Mouse (Mus musculus) midbrain, postnatal 0 days (tissue): ENCODE measurements at regions not wholly inside any gene's neighbourhood (a gene's known extent, or its start where the extent isn't known, plus 50 kb on each side); places are given as distances from the start of the nearest gene placed in this dataset.
A peak's percentile ranks its signal among the peaks of the same experiment; 100 is the strongest.

Source experiments
- ATAC-seq: fragments of 200-750 bp; cut with Nextera tagmentation; 2 replicates; pipeline ENCODE4 v1.8.0; 2017; ENCODE audit warnings: moderate number of reproducible peaks, mild to moderate bottlenecking, moderate TSS enrichment, moderate library complexity; ENCODE audit not compliant: low FRiP score
- DNase-seq: peaks from one replicate; pipeline ENCODE4 v3.0.0-alpha.2; 2015; ENCODE audit warnings: low spot score
- H3K27ac ChIP-seq: fragments of 300-500 bp; sonication (generic); 2 replicates; pipeline ENCODE4 v1.5.1; 2014; ENCODE audit warnings: low read depth, mild to moderate bottlenecking, low read length, mixed read lengths
- H3K27me3 ChIP-seq: fragments of 300-500 bp; sonication (generic); 2 replicates; pipeline ENCODE4 v1.6.1; 2014; ENCODE audit warnings: low read length, control low read depth, mixed read lengths; ENCODE audit not compliant: insufficient read depth
- H3K36me3 ChIP-seq: fragments of 300-500 bp; sonication (generic); 2 replicates; pipeline ENCODE4 v1.6.1; 2014; ENCODE audit warnings: low read length, control low read depth, mixed read lengths; ENCODE audit not compliant: insufficient read depth
- H3K4me1 ChIP-seq: fragments of 300-500 bp; sonication (generic); 2 replicates; pipeline ENCODE4 v1.6.1; 2014; ENCODE audit warnings: mild to moderate bottlenecking, control low read depth, antibody characterized with exemption, low read length, mixed read lengths; ENCODE audit not compliant: insufficient read depth
- H3K4me2 ChIP-seq: fragments of 300-500 bp; sonication (generic); 2 replicates; pipeline ENCODE4 v1.6.1; 2014; ENCODE audit warnings: low read depth, mild to moderate bottlenecking, low read length, mixed read lengths; ENCODE audit not compliant: poor library complexity, severe bottlenecking
- H3K4me3 ChIP-seq: fragments of 300-500 bp; sonication (generic); 2 replicates; pipeline ENCODE4 v1.5.1; 2014; ENCODE audit warnings: low read depth, mild to moderate bottlenecking, low read length, moderate library complexity
- H3K9ac ChIP-seq: fragments of 300-500 bp; sonication (generic); replicated peaks from 2 replicates; pipeline ENCODE4 v1.6.1; 2014; ENCODE audit warnings: mild to moderate bottlenecking, low read length, moderate library complexity, mixed read lengths; ENCODE audit not compliant: poor library complexity, severe bottlenecking
- H3K9me3 ChIP-seq: fragments of 300-500 bp; sonication (generic); 2 replicates; pipeline ENCODE4 v1.6.1; 2016; ENCODE audit warnings: low read length, control low read depth
- CTCF ChIP-seq: IDR thresholded peaks from 2 replicates; pipeline ENCODE4 v1.5.1; 2016; ENCODE audit warnings: antibody characterized with exemption, mild to moderate bottlenecking
- WGBS: fragments of 180-500 bp; shearing (Covaris S2); extraction: QIAGEN DNeasy Blood & Tissue Kit; methylation state at CpG from one replicate; pipeline ENCODE4 v1.1.7; 2014; 5-methylcytosine and 5-hydroxymethylcytosine counted together

DNA sequence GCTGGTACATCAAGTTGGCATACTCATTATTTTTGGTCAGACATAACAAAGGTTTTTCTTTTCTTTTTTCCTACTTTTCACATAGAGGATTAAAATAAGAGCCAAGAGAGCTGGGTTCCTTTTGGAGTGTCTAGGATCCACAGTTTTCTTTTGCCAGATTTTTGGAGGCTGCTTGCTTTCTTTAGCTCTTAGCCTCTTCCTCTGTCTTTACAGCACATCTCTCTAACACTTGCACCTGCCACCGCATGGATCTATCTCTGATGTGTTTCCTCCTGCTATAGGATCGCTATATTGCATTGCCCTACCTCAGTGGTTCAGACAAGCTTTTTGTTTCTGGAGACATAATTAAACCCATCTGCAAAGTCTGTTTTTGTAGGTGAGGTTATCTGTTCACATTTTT lies 339.9 kb downstream of the Rpl10l start:
- Histone ChIP-seq H3K4me3 (no peak overlapping the region), H3K9me3 (no peaks in the 10 kb centered on the region), H3K4me1 (no peaks in the 10 kb centered on the region), H3K36me3 (no peaks in the 10 kb centered on the region), H3K9ac (no peak overlapping the region), H3K27ac (no peak overlapping the region), H3K4me2 (no peak overlapping the region), H3K27me3 (no peaks in the 10 kb centered on the region)
- WGBS: 91% methylated on average over 2 of the region's 2 CpGs
- ATAC-seq (no peak), DNase-seq (no peak)
- no peak for TF ChIP-seq CTCF

DNA sequence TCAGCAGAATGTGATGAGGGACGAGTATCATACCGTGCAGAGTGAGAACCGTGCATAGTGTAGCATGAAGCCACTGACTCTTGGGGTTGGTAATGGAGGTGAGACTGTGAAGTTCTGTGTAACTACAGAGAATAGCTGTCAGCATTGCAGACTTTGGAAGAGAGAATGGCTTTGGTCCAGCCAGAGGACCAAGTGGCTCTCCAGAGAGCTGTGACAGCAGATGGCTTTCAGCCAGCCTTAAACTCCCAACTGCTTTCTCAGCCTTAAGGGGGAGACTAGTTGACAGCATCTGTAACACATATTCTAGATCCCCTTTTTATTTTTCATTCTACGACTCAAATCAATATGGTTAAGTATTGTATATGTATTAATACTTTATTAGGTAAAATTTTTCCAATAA lies 342.0 kb downstream of the Rpl10l start:
- Histone ChIP-seq H3K9me3 (no peaks in the 10 kb centered on the region), H3K4me1 (no peaks in the 10 kb centered on the region), H3K4me3 (no peak overlapping the region), H3K36me3 (no peaks in the 10 kb centered on the region), H3K4me2 (no peak overlapping the region), H3K27ac (no peak overlapping the region), H3K27me3 (no peaks in the 10 kb centered on the region), H3K9ac (no peak overlapping the region)
- no peak for TF ChIP-seq CTCF
- DNase-seq (peak; percentile 36), ATAC-seq (no peak)
- 79% methylated on average over 4 of the region's 4 CpGs for WGBS

DNA sequence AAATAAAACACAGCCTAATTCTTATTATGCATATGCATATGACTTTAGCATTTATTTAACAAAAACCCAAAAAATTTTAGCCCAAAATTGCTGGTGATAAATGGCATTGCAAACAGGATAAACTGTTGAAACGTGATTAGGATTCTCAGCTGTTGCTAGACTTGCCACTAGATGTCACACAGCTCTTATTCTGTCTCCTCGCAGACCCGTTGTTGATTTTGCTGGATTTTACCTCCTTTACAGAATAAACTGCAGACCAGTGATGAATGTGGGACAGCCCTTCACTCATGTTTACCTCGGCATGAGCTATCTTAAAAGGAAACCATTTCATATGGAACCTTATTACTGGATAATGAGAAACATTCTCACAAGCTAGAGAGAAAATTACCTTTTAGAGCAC lies 352.4 kb downstream of the Rpl10l start:
- TF ChIP-seq CTCF: peak; percentile 89
- Histone ChIP-seq H3K27me3 (no peaks in the 10 kb centered on the region), H3K27ac (no peak overlapping the region), H3K4me3 (no peak overlapping the region), H3K4me1 (no peaks in the 10 kb centered on the region), H3K9ac (no peak overlapping the region), H3K9me3 (no peaks in the 10 kb centered on the region), H3K4me2 (no peak overlapping the region), H3K36me3 (no peaks in the 10 kb centered on the region)
- no peak for ATAC-seq
- DNase-seq: peak; percentile 82
- 15% methylated on average over 4 of the region's 4 CpGs for WGBS

DNA sequence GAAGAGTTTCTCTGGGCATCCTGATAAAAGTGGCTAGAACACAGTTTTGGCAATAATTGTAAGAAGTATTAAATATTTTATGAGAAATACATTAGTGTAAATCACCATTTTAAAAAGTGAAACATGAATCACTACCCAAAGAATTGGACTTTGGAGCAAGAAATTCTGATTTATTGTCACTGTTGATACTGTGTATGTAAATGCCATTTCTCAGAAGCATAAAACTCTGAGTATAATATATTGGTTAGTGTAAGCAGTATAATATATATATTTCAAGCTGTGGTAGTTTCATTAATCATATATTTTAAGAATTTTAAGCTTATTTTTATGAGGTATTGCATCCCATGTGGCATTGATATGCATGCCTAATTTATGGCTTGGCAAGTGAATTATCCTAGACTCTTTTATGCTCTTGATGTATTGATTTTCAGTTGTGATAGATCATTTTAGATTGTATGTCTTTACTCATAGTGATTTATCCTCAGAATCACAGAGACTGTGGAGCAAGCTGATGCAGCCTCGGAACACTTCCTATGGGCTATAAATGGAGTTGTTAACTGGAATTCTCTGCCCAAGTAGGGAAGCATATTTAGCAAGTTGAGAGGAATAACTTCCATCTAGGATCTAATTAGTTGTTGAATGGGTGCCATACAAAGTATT lies 354.4 kb downstream of the Rpl10l start:
- no peak overlapping the region for H3K9ac ChIP-seq

More for the DNA sequence above, 354.4 kb downstream of the Rpl10l start:
- H3K27ac ChIP-seq: no peak overlapping the region
- no peak overlapping the region for H3K4me2 ChIP-seq
- H3K36me3 ChIP-seq: no peaks in the 10 kb centered on the region
- H3K4me3 ChIP-seq: no peak overlapping the region
- H3K9me3 ChIP-seq: no peaks in the 10 kb centered on the region
- no peak for ATAC-seq
- TF ChIP-seq CTCF: no peak
- 82% methylated on average over 1 of the region's 1 CpGs for WGBS
- H3K27me3 ChIP-seq: no peaks in the 10 kb centered on the region
- no peaks in the 10 kb centered on the region for H3K4me1 ChIP-seq
- DNase-seq: no peak
